Mouse (Mus musculus) CH12.LX (cell line): ENCODE measurements around the gene Gch1. TPM values are rescaled to one million over a fixed set of nuclear protein-coding genes. Genes with fewer than 3 reads are reported as not detected.

Experiments
- DNase-seq: peaks from one replicate; pipeline ENCODE4 v3.0.0-alpha.2; 2013; ENCODE audit errors: extremely low read depth
- H3K27ac ChIP-seq: 2 replicates; pipeline ENCODE4 v1.5.1; 2012; ENCODE audit warnings: low read depth, mild to moderate bottlenecking, control low read depth, moderate library complexity; ENCODE audit not compliant: insufficient read depth
- H3K27me3 ChIP-seq: replicated peaks from 2 replicates; pipeline ENCODE3; 2012; ENCODE audit warnings: inconsistent platforms
- H3K36me3 ChIP-seq, 2 experiments: replicated peaks in 1 of 2; 2 replicates each; pipeline versions ENCODE3 to v1.6.1; 2012; ENCODE audit warnings: inconsistent platforms in 1 of 2, low read length in 1 of 2, mild to moderate bottlenecking in 1 of 2, mixed read lengths in 1 of 2, moderate library complexity in 1 of 2; ENCODE audit not compliant: control insufficient read depth in 1 of 2, insufficient read depth in 1 of 2
- H3K4me1 ChIP-seq, 2 experiments: 2 replicates each; pipeline ENCODE4 v1.6.1; 2012; ENCODE audit warnings: inconsistent platforms in 1 of 2, moderate library complexity in 1 of 2; ENCODE audit not compliant: insufficient read depth in 2 of 2, control insufficient read depth in 1 of 2
- H3K4me2 ChIP-seq: 2 replicates; pipeline ENCODE4 v1.6.1; 2012; ENCODE audit warnings: low read depth, mild to moderate bottlenecking, control low read depth; ENCODE audit not compliant: poor library complexity, insufficient read depth, severe bottlenecking
- H3K4me3 ChIP-seq, 3 experiments: fragments of 150-350 bp in 1 of 3; sonication (generic) in 1 of 3; replicated peaks in 1 of 3; 2 replicates each; pipeline versions ENCODE3 to v1.5.1; 2011 to 2012; ENCODE audit warnings: low read depth in 2 of 3, low read length in 2 of 3, mild to moderate bottlenecking in 2 of 3, moderate library complexity in 2 of 3, control low read depth in 1 of 3, improper control_type of control experiment in 1 of 3, inconsistent platforms in 1 of 3, mixed read lengths in 1 of 3; ENCODE audit not compliant: poor library complexity in 1 of 3
- H3K79me2 ChIP-seq: replicated peaks from 2 replicates; pipeline ENCODE4 v1.6.1; 2012; ENCODE audit warnings: mild to moderate bottlenecking, moderate library complexity; ENCODE audit not compliant: control insufficient read depth, poor library complexity, insufficient read depth, severe bottlenecking; ENCODE audit errors: extremely low read depth
- H3K9ac ChIP-seq: 2 replicates; pipeline ENCODE4 v1.6.1; 2012; ENCODE audit warnings: low read depth, mild to moderate bottlenecking, control low read depth, moderate library complexity; ENCODE audit not compliant: insufficient read depth
- H3K9me3 ChIP-seq: replicated peaks from 2 replicates; pipeline ENCODE3; 2012; ENCODE audit warnings: low read length, inconsistent platforms, mixed read lengths
- BHLHE40 ChIP-seq: IDR thresholded peaks from 2 replicates; pipeline ENCODE4 v1.6.1; 2011; ENCODE audit warnings: mild to moderate bottlenecking, low read depth, low read length, improper control_type of control experiment
- CHD1 ChIP-seq: IDR thresholded peaks from 2 replicates; pipeline ENCODE4 v1.6.1; 2012; ENCODE audit warnings: low read depth, low read length, improper control_type of control experiment, inconsistent platforms
- CHD2 ChIP-seq: IDR thresholded peaks from 2 replicates; pipeline ENCODE4 v1.6.1; 2011; ENCODE audit warnings: low read length, improper control_type of control experiment
- CTCF ChIP-seq, 2 experiments: IDR thresholded peaks in 1 of 2; conservative IDR thresholded peaks in 1 of 2; 2 replicates each; pipeline ENCODE4 v1.5.1; 2011 to 2012; ENCODE audit warnings: low read depth in 2 of 2, low read length in 2 of 2, improper control_type of control experiment in 1 of 2, inconsistent platforms in 1 of 2, mild to moderate bottlenecking in 1 of 2, moderate library complexity in 1 of 2
- ELF1 ChIP-seq: IDR thresholded peaks from 2 replicates; pipeline ENCODE4 v1.6.1; 2014; ENCODE audit warnings: low read depth, mild to moderate bottlenecking, inconsistent platforms, low read length, improper control_type of control experiment
- EP300 ChIP-seq: IDR thresholded peaks from 2 replicates; pipeline ENCODE4 v1.6.1; 2011; ENCODE audit warnings: low read length, improper control_type of control experiment
- ETS1 ChIP-seq: conservative IDR thresholded peaks from 2 replicates; pipeline ENCODE4 v1.6.1; 2012; ENCODE audit warnings: low read depth, mild to moderate bottlenecking, inconsistent platforms, low read length, improper control_type of control experiment, moderate library complexity
- HCFC1 ChIP-seq: IDR thresholded peaks from 2 replicates; pipeline ENCODE4 v1.6.1; 2012; ENCODE audit warnings: low read depth, mild to moderate bottlenecking, inconsistent platforms, low read length, improper control_type of control experiment
- IRF4 ChIP-seq: IDR thresholded peaks from 2 replicates; pipeline ENCODE4 v1.6.1; 2014; ENCODE audit warnings: low read depth, mild to moderate bottlenecking, inconsistent platforms, low read length, improper control_type of control experiment
- JUND ChIP-seq: conservative IDR thresholded peaks from 2 replicates; pipeline ENCODE4 v1.6.1; 2011; ENCODE audit warnings: low read depth, low read length, improper control_type of control experiment
- MAFK ChIP-seq: IDR thresholded peaks from 2 replicates; pipeline ENCODE4 v1.6.1; 2011; ENCODE audit warnings: low read length, improper control_type of control experiment; ENCODE audit not compliant: insufficient replicate concordance
- MAX ChIP-seq: IDR thresholded peaks from 2 replicates; pipeline ENCODE4 v1.6.1; 2011; ENCODE audit warnings: low read length, improper control_type of control experiment
- MAZ ChIP-seq: IDR thresholded peaks from 2 replicates; pipeline ENCODE4 v1.6.1; 2012; ENCODE audit warnings: low read depth, mild to moderate bottlenecking, inconsistent platforms, low read length, improper control_type of control experiment, moderate library complexity
- MEF2A ChIP-seq: IDR thresholded peaks from 2 replicates; pipeline ENCODE4 v1.6.1; 2014; ENCODE audit warnings: low read depth, mild to moderate bottlenecking, inconsistent platforms, low read length, improper control_type of control experiment, borderline replicate concordance
- MXI1 ChIP-seq: IDR thresholded peaks from 2 replicates; pipeline ENCODE4 v1.6.1; 2011; ENCODE audit warnings: mild to moderate bottlenecking, low read depth, low read length, improper control_type of control experiment
- NELFE ChIP-seq: IDR thresholded peaks from 2 replicates; pipeline ENCODE4 v1.6.1; 2011; ENCODE audit warnings: low read depth, low read length, improper control_type of control experiment
- POLR2A ChIP-seq: IDR thresholded peaks from 2 replicates; pipeline ENCODE4 v1.6.1; 2011; ENCODE audit warnings: low read depth, mild to moderate bottlenecking, improper control_type of control experiment, low read length
- RCOR1 ChIP-seq: conservative IDR thresholded peaks from 2 replicates; pipeline ENCODE4 v1.6.1; 2012; ENCODE audit warnings: low read depth, mild to moderate bottlenecking, inconsistent platforms, low read length, improper control_type of control experiment
- SIN3A ChIP-seq: IDR thresholded peaks from 2 replicates; pipeline ENCODE4 v1.6.1; 2012; ENCODE audit warnings: low read length, improper control_type of control experiment, inconsistent platforms
- UBTF ChIP-seq: IDR thresholded peaks from 2 replicates; pipeline ENCODE4 v1.6.1; 2012; ENCODE audit warnings: low read depth, mild to moderate bottlenecking, inconsistent platforms, low read length, improper control_type of control experiment, moderate library complexity
- ZC3H11A ChIP-seq: IDR thresholded peaks from 2 replicates; pipeline ENCODE4 v1.6.1; 2012; ENCODE audit warnings: low read depth, mild to moderate bottlenecking, inconsistent platforms, low read length, improper control_type of control experiment
- dilution Hi-C: fragments of 300-500 bp; cut with MboI; formaldehyde crosslinking; loops from 2 replicates; pipeline ENCODE4 v1.14.3; 2020; ENCODE audit warnings: low sequenced_read_pairs; ENCODE audit not compliant: extremely low pct_unique_long_range_greater_than_20kb, extremely low pct_ligation_motif_present
- in situ Hi-C: fragments of 300-500 bp; cut with MboI; formaldehyde crosslinking; loops from 3 replicates; pipeline ENCODE4 v1.14.3; 2019; ENCODE audit warnings: low sequenced_read_pairs, low pct_ligation_motif_present, low pct_unique_long_range_greater_than_20kb, mixed read lengths
- polyA plus RNA-seq: library from polyadenylated mRNA; unstranded; fragments of >175 nt; gene quantifications from 2 replicates; pipeline ENCODE4 v1.2.1, GENCODE M21; 2012; ENCODE audit warnings: low read depth; ENCODE audit not compliant: insufficient read length
- total RNA-seq, 2 experiments: library from RNA; depleted of rRNA; stranded (reverse); fragments of 300-350 nt in 1 of 2; fragments of >200 nt in 1 of 2; gene quantifications; 2 replicates each; pipeline ENCODE4 v1.2.3; 2012 to 2014

Gene Gch1
- total and polyA plus RNA-seq, 3 experiments, result 5.7 to 6.5 (median 5.7) TPM

GRCm38 (mm10) chr14:47160051-47160640 is 29.1 kb downstream of the Gch1 start:
- Histone ChIP-seq H3K9ac (no peak overlapping the region), H3K79me2 (no peaks in the 10 kb centered on the region), H3K36me3 (peaks cover 0 to 61% of the 10 kb centered on the region in 2 experiments)
- no peak for TF ChIP-seq CTCF (conservative IDR thresholded peaks at IDR 0.05 in 1 of 2, IDR thresholded peaks at IDR 0.05 in 1 of 2; ENCODE audit: low read depth in 2 of 2, low read length in 2 of 2)
- no peak for TF ChIP-seq RCOR1
- no peak for TF ChIP-seq CHD1
- no peak for TF ChIP-seq HCFC1
- no peak for TF ChIP-seq JUND
- TF ChIP-seq CHD2, result no peak
- TF ChIP-seq SIN3A, result no peak
- no peak for TF ChIP-seq ZC3H11A
- no peak for TF ChIP-seq MAX
- TF ChIP-seq NELFE, result no peak
- TF ChIP-seq MAZ, result no peak
- no peak for TF ChIP-seq MAFK
- no peak for TF ChIP-seq MXI1
- TF ChIP-seq BHLHE40, result no peak
- TF ChIP-seq EP300, result no peak
- TF ChIP-seq UBTF, result no peak
- TF ChIP-seq POLR2A, result no peak
- TF ChIP-seq ELF1, result no peak
- TF ChIP-seq MEF2A, result no peak
- TF ChIP-seq ETS1, result no peak
- TF ChIP-seq, all 38 proteins: peak for 0
- H3K27me3 ChIP-seq, result no peaks in the 10 kb centered on the region
- no peaks in the 10 kb centered on the region for H3K9me3 ChIP-seq
- no peak overlapping the region for H3K4me3 ChIP-seq
- H3K4me1 ChIP-seq, result peaks cover 4 to 32% of the 10 kb centered on the region in 2 experiments
- in situ Hi-C loops (no loop called here), dilution Hi-C loops (no loop called here)
- H3K4me2 ChIP-seq, result no peak overlapping the region
- H3K27ac ChIP-seq, result no peak overlapping the region
- no peak for DNase-seq

- peaks cover 0 to 31% of the 10 kb centered on the region in 2 experiments for H3K36me3 ChIP-seq
- H3K27ac ChIP-seq, result no peak overlapping the region
- no peaks in the 10 kb centered on the region for H3K27me3 ChIP-seq
- no peak overlapping the region for H3K4me3 ChIP-seq
- no peak overlapping the region for H3K4me2 ChIP-seq
- no peak for DNase-seq
- dilution Hi-C loops, result no loop called here
- no peak for TF ChIP-seq IRF4
- TF ChIP-seq JUND, result no peak
- no peaks in the 10 kb centered on the region for H3K79me2 ChIP-seq
- no peaks in the 10 kb centered on the region for H3K9me3 ChIP-seq
- in situ Hi-C loops, result no loop called here
- no peak overlapping the region for H3K9ac ChIP-seq
- H3K4me1 ChIP-seq, result no peaks in the 10 kb centered on the region
These were observed 34.9 kb downstream of the Gch1 start for GRCm38 (mm10) chr14:47154303-47154702.
